Mouse (Mus musculus) heart, postnatal 10 days (tissue): ENCODE results near the gene Spsb1. TPM values are rescaled to one million over a fixed set of nuclear protein-coding genes. Genes with fewer than 3 reads are reported as not detected.

Experiments used
- DNase-seq, 2 experiments: peaks; one replicate each; pipeline ENCODE4 v3.0.0; 2021
- intact Hi-C: fragments of 180-260 bp; cut with DNase I; formaldehyde crosslinking; loops from one replicate; pipeline ENCODE4 v1.15.1; 2025
- total RNA-seq, 2 experiments: library from RNA; stranded (reverse); gene quantifications; 2 replicates each; pipeline ENCODE4 v1.2.3; 2021

Gene Spsb1
- 10 to 100 TPM; 34.3 to 56.2 TPM for total RNA-seq

GRCm38 (mm10) chr4:149954893-149955439 is at the start of gene Spsb1:
Gene Spsb1, minus strand, starts transcription at chr4:149955043.
- intact Hi-C loops = no loop called here
- peak; percentile 99 for DNase-seq

- DNase-seq = no peak
- intact Hi-C loops = no loop called here
These were observed 48.8 kb upstream of the Spsb1 start for GRCm38 (mm10) chr4:150003641-150004040.

- intact Hi-C loops = no loop called here
- no peak for DNase-seq
These were observed 48.3 kb upstream of the Spsb1 start for GRCm38 (mm10) chr4:150003021-150003580.

GRCm38 (mm10) chr4:150002021-150002528 is 47.2 kb upstream of the Spsb1 start:
- intact Hi-C loops = no loop called here
- no peak for DNase-seq

GRCm38 (mm10) chr4:150001221-150001860 is 46.5 kb upstream of the Spsb1 start:
- DNase-seq = peak in 1 of 2 experiments; percentile 22
- intact Hi-C loops = no loop called here

GRCm38 (mm10) chr4:149999931-150000555 is 45.2 kb upstream of the Spsb1 start:
- peak in 1 of 2 experiments; percentile 64 for DNase-seq
- intact Hi-C loops = no loop called here

- intact Hi-C loops = no loop called here
- DNase-seq = no peak
These were observed 44.7 kb upstream of the Spsb1 start for GRCm38 (mm10) chr4:149999510-149999900.

- intact Hi-C loops = no loop called here
- peak; percentile 66 to 82 for DNase-seq
These were observed 44.1 kb upstream of the Spsb1 start for GRCm38 (mm10) chr4:149998786-149999509.

GRCm38 (mm10) chr4:149997999-149998398 is 43.2 kb upstream of the Spsb1 start:
- intact Hi-C loops = no loop called here
- no peak for DNase-seq

- DNase-seq = no peak
- intact Hi-C loops = no loop called here
These were observed 41.6 kb upstream of the Spsb1 start for GRCm38 (mm10) chr4:149996440-149996839.

GRCm38 (mm10) chr4:149995911-149996310 is 41.1 kb upstream of the Spsb1 start:
- intact Hi-C loops = no loop called here
- DNase-seq = no peak

GRCm38 (mm10) chr4:149994218-149994617 is 39.4 kb upstream of the Spsb1 start:
- no peak for DNase-seq
- intact Hi-C loops = no loop called here

- DNase-seq = no peak
- intact Hi-C loops = no loop called here
These were observed 37.8 kb upstream of the Spsb1 start for GRCm38 (mm10) chr4:149992670-149993032.

GRCm38 (mm10) chr4:149991755-149992669 is 37.2 kb upstream of the Spsb1 start:
- no peak for DNase-seq
- intact Hi-C loops = no loop called here

GRCm38 (mm10) chr4:149990954-149991633 is 36.3 kb upstream of the Spsb1 start:
- DNase-seq = no peak
- intact Hi-C loops = no loop called here

- peak; percentile 71 to 76 for DNase-seq
These were observed 35.5 kb upstream of the Spsb1 start for GRCm38 (mm10) chr4:149990212-149990953.

GRCm38 (mm10) chr4:149988931-149989556 is 34.2 kb upstream of the Spsb1 start:
- intact Hi-C loops = no loop called here

More at GRCm38 (mm10) chr4:149990212-149990953, 35.5 kb upstream of the Spsb1 start:
- intact Hi-C loops = no loop called here

GRCm38 (mm10) chr4:149988301-149988700 is 33.5 kb upstream of the Spsb1 start:
- no peak for DNase-seq
- intact Hi-C loops = no loop called here

More at GRCm38 (mm10) chr4:149988931-149989556, 34.2 kb upstream of the Spsb1 start:
- peak; percentile 91 to 92 for DNase-seq
